Mouse (Mus musculus) E14TG2a.4 (cell line): Measurements from ENCODE around the gene Mib2.

Experiments
- H3K27me3 ChIP-seq: 2 replicates; pipeline ENCODE4 v1.6.1; 2014; ENCODE audit warnings: low read length, control low read depth; ENCODE audit not compliant: insufficient read depth
- H3K36me3 ChIP-seq: 2 replicates; pipeline ENCODE4 v1.6.1; 2014; ENCODE audit warnings: low read length, control low read depth; ENCODE audit not compliant: insufficient read depth
- H3K4me1 ChIP-seq: replicated peaks from 2 replicates; pipeline ENCODE4 v1.6.1; 2014; ENCODE audit warnings: low read depth, low read length, control low read depth
- H3K4me3 ChIP-seq: replicated peaks from 2 replicates; pipeline ENCODE4 v1.5.1; 2014; ENCODE audit warnings: mild to moderate bottlenecking, low read length
- H3K9me3 ChIP-seq: 2 replicates; pipeline ENCODE4 v1.6.1; 2014; ENCODE audit warnings: low read length, control low read depth
- CTCF ChIP-seq: conservative IDR thresholded peaks from 2 replicates; pipeline ENCODE4 v1.5.1; 2014; ENCODE audit warnings: low read length
- NANOG ChIP-seq: IDR thresholded peaks from 2 replicates; pipeline ENCODE4 v1.6.1; 2014; ENCODE audit warnings: borderline replicate concordance, low read length, mixed read lengths
- POU5F1 ChIP-seq: IDR thresholded peaks from 2 replicates; pipeline ENCODE4 v1.6.1; 2014; ENCODE audit warnings: low read length, borderline replicate concordance

Gene Mib2

GRCm38 (mm10) chr4:155611860-155612259, 57.1 kb downstream of the Mib2 start:
- H3K4me1 ChIP-seq, result no peaks in the 10 kb centered on the region; the same call in 1 of the 2 replicates
- peaks cover 93% of the 10 kb centered on the region for H3K36me3 ChIP-seq
- TF ChIP-seq NANOG (no peak), CTCF (no peak), POU5F1 (no peak)
- H3K9me3 ChIP-seq, result no peaks in the 10 kb centered on the region
- H3K27me3 ChIP-seq, result no peaks in the 10 kb centered on the region
- no peak overlapping the region for H3K4me3 ChIP-seq

- H3K27me3 ChIP-seq, result no peaks in the 10 kb centered on the region
- peaks cover 22% of the 10 kb centered on the region for H3K4me1 ChIP-seq
- H3K36me3 ChIP-seq, result peaks cover 88% of the 10 kb centered on the region
- no peak overlapping the region for H3K4me3 ChIP-seq
- no peaks in the 10 kb centered on the region for H3K9me3 ChIP-seq
- no peak for TF ChIP-seq NANOG
- no peak for TF ChIP-seq POU5F1
- TF ChIP-seq CTCF, result no peak
Observed at GRCm38 (mm10) chr4:155606825-155607224, 62.2 kb downstream of the Mib2 start.

DNA sequence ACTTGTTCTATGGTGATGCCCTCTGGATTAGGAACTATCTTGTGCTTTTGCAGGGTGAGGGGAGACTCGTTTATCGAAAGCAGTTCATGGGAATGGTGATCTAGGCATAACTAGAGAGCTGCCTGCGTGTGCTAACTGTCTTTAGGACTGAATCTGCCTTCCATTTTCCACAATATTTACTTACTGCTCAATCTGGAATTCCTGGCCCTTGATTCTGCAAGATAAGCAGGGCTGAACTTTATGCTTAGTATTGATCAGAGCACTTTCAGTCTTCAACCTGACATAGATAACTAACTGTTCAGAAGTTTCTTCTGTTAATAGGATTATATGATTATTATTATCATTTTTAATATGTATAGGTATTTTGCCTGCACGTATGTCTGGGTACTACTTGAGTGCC, 63.9 kb downstream of the Mib2 start:
- TF ChIP-seq CTCF, result no peak
- TF ChIP-seq NANOG, result no peak
- no peak for TF ChIP-seq POU5F1
- Histone ChIP-seq H3K9me3 (no peaks in the 10 kb centered on the region), H3K4me1 (peaks cover 29% of the 10 kb centered on the region), H3K4me3 (no peak overlapping the region), H3K27me3 (no peaks in the 10 kb centered on the region), H3K36me3 (peaks cover 73% of the 10 kb centered on the region)
